In the genomic region with DNA sequence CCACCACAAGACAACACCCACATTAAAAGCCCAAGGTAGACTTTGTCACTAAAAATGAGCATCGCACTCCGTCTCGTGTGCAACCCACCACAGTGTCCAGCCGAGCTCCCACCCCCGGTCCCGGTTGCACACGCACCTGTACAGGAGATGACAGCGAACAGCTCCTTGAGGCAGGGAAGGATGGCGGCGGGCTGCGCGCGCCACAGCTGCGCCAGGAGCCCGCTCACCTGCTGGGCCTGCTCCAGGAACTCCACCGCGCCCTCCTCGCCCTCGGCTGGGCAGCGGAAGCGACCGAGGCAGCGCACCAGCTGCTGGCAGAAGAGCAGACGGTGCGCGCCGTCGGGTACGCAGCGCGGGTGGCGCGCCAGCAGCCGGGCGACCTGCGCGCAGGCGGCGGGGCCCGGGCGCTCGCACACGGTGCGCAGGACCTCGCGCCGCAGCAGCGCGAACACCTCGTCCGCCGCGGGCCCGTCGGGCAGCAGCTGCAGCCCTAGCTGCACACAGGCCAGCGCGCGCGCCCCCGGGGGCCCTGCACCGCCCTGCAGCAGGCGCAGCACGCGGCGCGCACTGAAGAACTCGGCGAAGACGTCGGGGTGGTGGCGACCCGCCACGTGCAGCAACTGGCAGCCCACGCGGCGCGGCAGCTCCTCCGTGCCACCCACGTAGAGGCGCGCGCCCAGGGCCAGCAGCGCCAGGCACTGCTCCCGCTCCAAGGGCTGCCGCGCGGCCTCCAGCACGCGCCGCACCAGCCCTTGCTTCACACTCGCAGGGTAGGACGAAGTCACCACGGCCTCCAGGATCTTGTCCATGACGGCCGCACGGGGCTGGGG, we compare ENCODE assay signal across 8 mouse cellular contexts. TPM values are rescaled to one million over a fixed set of nuclear protein-coding genes. Genes with fewer than 3 reads are reported as not detected.
A peak's percentile ranks its signal among the peaks of the same experiment; 100 is the strongest.
DNase-seq lines count a peak whose midpoint lies in the region; ATAC-seq and TF ChIP-seq lines count a peak whose summit lies in the region.

No protein-coding gene starts in this region.

- H3K9ac ChIP-seq in heart, embryonic 15.5 days: no peak overlapping the region
- H3K9ac ChIP-seq in forebrain, postnatal 0 days: peak overlapping the region; percentile 22; the same call in 1 of the 2 replicates
- H3K9ac ChIP-seq in limb, embryonic 15.5 days: no peak overlapping the region

- no peak for DNase-seq in heart, adult 9 months (ENCODE audit: low spot score in 2 of 2)
- DNase-seq in ZHBTc4 (ENCODE audit: low read depth, low spot score): peak; percentile 63
- peak; percentile 65 for DNase-seq in forebrain, postnatal 0 days
- DNase-seq in right cerebral cortex, postnatal 25 days: peak; percentile 57
- no peak for DNase-seq in ovary, postnatal 14 days (ENCODE audit: low spot score)
- no peak for DNase-seq in kidney, adult 18-20 months

- TF ChIP-seq CTCF in forebrain, postnatal 0 days (IDR thresholded peaks at IDR 0.05; ENCODE audit: low read depth): no peak

- H3K36me3 ChIP-seq in heart, embryonic 15.5 days: no peaks in the 10 kb centered on the region
- peaks cover 24% of the 10 kb centered on the region for H3K36me3 ChIP-seq in forebrain, postnatal 0 days (ENCODE audit: insufficient read depth)
- peaks cover 15% of the 10 kb centered on the region for H3K36me3 ChIP-seq in limb, embryonic 15.5 days

- ATAC-seq in heart, embryonic 15.5 days (replicated peaks; ENCODE audit: insufficient number of reproducible peaks, insufficient read depth, low FRiP score, low read depth): no peak; the same call in 1 of the 2 replicates
- peak; percentile 79 for ATAC-seq in forebrain, postnatal 0 days
- ATAC-seq in limb, embryonic 15.5 days (ENCODE audit: insufficient number of reproducible peaks, low FRiP score, low TSS enrichment, low read depth): no peak

- H3K27ac ChIP-seq in heart, embryonic 15.5 days: no peak overlapping the region
- H3K27ac ChIP-seq in forebrain, postnatal 0 days (ENCODE audit: low read depth, low read length): no peak overlapping the region
- H3K27ac ChIP-seq in limb, embryonic 15.5 days: no peak overlapping the region

- 11% methylated on average over 96 of the region's 96 CpGs for WGBS in heart, embryonic 15.5 days
- WGBS in forebrain, postnatal 0 days: 16% methylated on average over 95 of the region's 96 CpGs
- 11% methylated on average over 90 of the region's 96 CpGs for WGBS in limb, embryonic 15.5 days

- H3K27me3 ChIP-seq in heart, embryonic 15.5 days: peaks cover 37% of the 10 kb centered on the region
- peaks cover 10% of the 10 kb centered on the region; the same call in 1 of the 2 replicates for H3K27me3 ChIP-seq in forebrain, postnatal 0 days (ENCODE audit: insufficient read depth, low read length)
- H3K27me3 ChIP-seq in limb, embryonic 15.5 days: peaks cover 37% of the 10 kb centered on the region

- peak overlapping the region; percentile 42 for H3K4me3 ChIP-seq in heart, embryonic 15.5 days
- H3K4me3 ChIP-seq in forebrain, postnatal 0 days (ENCODE audit: low read depth, low read length): peak overlapping the region; percentile 29
- peak overlapping the region; percentile 36 for H3K4me3 ChIP-seq in limb, embryonic 15.5 days

- peaks cover 8% of the 10 kb centered on the region for H3K4me1 ChIP-seq in heart, embryonic 15.5 days (replicated peaks)
- no peaks in the 10 kb centered on the region for H3K4me1 ChIP-seq in forebrain, postnatal 0 days (ENCODE audit: insufficient read depth)
- peaks cover 8% of the 10 kb centered on the region for H3K4me1 ChIP-seq in limb, embryonic 15.5 days

- peak overlapping the region; percentile 64 for H3K4me2 ChIP-seq in heart, embryonic 15.5 days
- peak overlapping the region; percentile 53 for H3K4me2 ChIP-seq in forebrain, postnatal 0 days (ENCODE audit: low read depth)
- peak overlapping the region; percentile 61 for H3K4me2 ChIP-seq in limb, embryonic 15.5 days

- no peaks in the 10 kb centered on the region for H3K9me3 ChIP-seq in heart, embryonic 15.5 days (replicated peaks)
- H3K9me3 ChIP-seq in forebrain, postnatal 0 days (ENCODE audit: low read length): no peaks in the 10 kb centered on the region
- H3K9me3 ChIP-seq in limb, embryonic 15.5 days: no peaks in the 10 kb centered on the region

RNA-seq across cellular contexts. Expression of gene Usp35, which starts 6.4 kb away (rescaled TPM):
- 0.60 and 1.8 TPM in 2 replicates for polyA plus RNA-seq in heart, embryonic 15.5 days (2015; fragmentation: Nextera tagmentation; extraction: Ambion mirVana)
- total RNA-seq in forebrain, postnatal 0 days (2014; rRNA removed): 14.8 and 15.0 TPM in 2 replicates
- 2.6 and 3.8 TPM in 2 replicates for polyA plus RNA-seq in forebrain, postnatal 0 days (2015; fragmentation: Nextera tagmentation; extraction: Ambion mirVana)
- polyA plus RNA-seq in limb, embryonic 15.5 days (2015; fragmentation: Nextera tagmentation; extraction: Ambion mirVana): 1.6 and 2.2 TPM in 2 replicates

RNA-seq across cellular contexts. Expression of gene Kctd21, which starts 6.8 kb away (rescaled TPM):
- 3.5 and 4.5 TPM in 2 replicates for polyA plus RNA-seq in heart, embryonic 15.5 days (2015; fragmentation: Nextera tagmentation; extraction: Ambion mirVana)
- 3.9 and 4.9 TPM in 2 replicates for total RNA-seq in forebrain, postnatal 0 days (2014; rRNA removed)
- 2.4 and 3.1 TPM in 2 replicates for polyA plus RNA-seq in forebrain, postnatal 0 days (2015; fragmentation: Nextera tagmentation; extraction: Ambion mirVana)
- 4.0 and 4.4 TPM in 2 replicates for polyA plus RNA-seq in limb, embryonic 15.5 days (2015; fragmentation: Nextera tagmentation; extraction: Ambion mirVana)

RNA-seq across cellular contexts. Expression of gene Alg8, which starts 46.0 kb away (rescaled TPM):
- 25.8 and 28.2 TPM in 2 replicates for polyA plus RNA-seq in heart, embryonic 15.5 days (2015; fragmentation: Nextera tagmentation; extraction: Ambion mirVana)
- 3.5 and 7.5 TPM in 2 replicates for total RNA-seq in forebrain, postnatal 0 days (2014; rRNA removed)
- 8.6 and 10.6 TPM in 2 replicates for polyA plus RNA-seq in forebrain, postnatal 0 days (2015; fragmentation: Nextera tagmentation; extraction: Ambion mirVana)
- polyA plus RNA-seq in limb, embryonic 15.5 days (2015; fragmentation: Nextera tagmentation; extraction: Ambion mirVana): 31.5 and 33.0 TPM in 2 replicates

Comparison
In these comparisons a context has a peak if more than half of its experiments do, and no peak if none do; other contexts are left out.
1. DNase-seq: peak in ZHBTc4 (single experiment), forebrain, postnatal 0 days (single experiment) and right cerebral cortex, postnatal 25 days (single experiment); none in heart, adult 9 months (0 of 2), ovary, postnatal 14 days (single experiment) and kidney, adult 18-20 months (single experiment).
2. Peak in every context shown above with its lines, with median percentiles within 50 percentile points of each other: H3K4me2 ChIP-seq and H3K4me3 ChIP-seq.